Mouse (Mus musculus) right cerebral cortex, postnatal 4 days (tissue): ENCODE results near the gene Efhd2.
A peak's percentile ranks its signal among the peaks of the same experiment; 100 is the strongest.

Experiments used
- DNase-seq: peaks from one replicate; pipeline ENCODE4 v3.0.0-alpha.2; 2022

Efhd2 gene

GRCm38 (mm10) chr4:141874601-141875460 is at the start of gene Efhd2:
Gene Efhd2, minus strand, starts transcription at chr4:141874920.
- peak; percentile 80 for DNase-seq

GRCm38 (mm10) chr4:141923961-141924360 is 49.2 kb upstream of the Efhd2 start:
- DNase-seq, result no peak

GRCm38 (mm10) chr4:141920391-141920790 is 45.7 kb upstream of the Efhd2 start:
- DNase-seq, result no peak

GRCm38 (mm10) chr4:141917735-141918419 is 43.2 kb upstream of the Efhd2 start:
- no peak for DNase-seq

GRCm38 (mm10) chr4:141914040-141914439 is 39.3 kb upstream of the Efhd2 start:
- DNase-seq, result peak; percentile 17

GRCm38 (mm10) chr4:141913201-141913993 is 38.7 kb upstream of the Efhd2 start:
- no peak for DNase-seq

- DNase-seq, result no peak
Observed at GRCm38 (mm10) chr4:141904710-141905109, 30.0 kb upstream of the Efhd2 start.

- DNase-seq, result no peak
Observed at GRCm38 (mm10) chr4:141902479-141902858, 27.7 kb upstream of the Efhd2 start.

- DNase-seq, result no peak
Observed at GRCm38 (mm10) chr4:141901711-141902478, 27.2 kb upstream of the Efhd2 start.

- DNase-seq, result no peak
Observed at GRCm38 (mm10) chr4:141900421-141900820, 25.7 kb upstream of the Efhd2 start.

- peak; percentile 47 for DNase-seq
Observed at GRCm38 (mm10) chr4:141899936-141900335, 25.2 kb upstream of the Efhd2 start.

- DNase-seq, result no peak
Observed at GRCm38 (mm10) chr4:141898905-141899304, 24.2 kb upstream of the Efhd2 start.

GRCm38 (mm10) chr4:141897838-141898237 is 23.1 kb upstream of the Efhd2 start:
- no peak for DNase-seq

GRCm38 (mm10) chr4:141897225-141897624 is 22.5 kb upstream of the Efhd2 start:
- DNase-seq, result peak; percentile 63

- DNase-seq, result no peak
Observed at GRCm38 (mm10) chr4:141895772-141896171, 21.1 kb upstream of the Efhd2 start.

- no peak for DNase-seq
Observed at GRCm38 (mm10) chr4:141893157-141893784, 18.6 kb upstream of the Efhd2 start.

- DNase-seq, result no peak
Observed at GRCm38 (mm10) chr4:141886385-141886968, 11.8 kb upstream of the Efhd2 start.

- DNase-seq, result no peak
Observed at GRCm38 (mm10) chr4:141885451-141885850, 10.7 kb upstream of the Efhd2 start.

GRCm38 (mm10) chr4:141882858-141883257 is 8.1 kb upstream of the Efhd2 start:
- no peak for DNase-seq

- no peak for DNase-seq
Observed at GRCm38 (mm10) chr4:141881950-141882349, 7.2 kb upstream of the Efhd2 start.

- no peak for DNase-seq
Observed at GRCm38 (mm10) chr4:141881289-141881914, 6.7 kb upstream of the Efhd2 start.
